Mouse (Mus musculus) thymus, postnatal 25 days (tissue): ENCODE measurements around the gene Exoc3l4.

ENCODE experiments used
- DNase-seq: peaks from one replicate; pipeline ENCODE4 v3.0.0; 2022

The Exoc3l4 gene

DNA sequence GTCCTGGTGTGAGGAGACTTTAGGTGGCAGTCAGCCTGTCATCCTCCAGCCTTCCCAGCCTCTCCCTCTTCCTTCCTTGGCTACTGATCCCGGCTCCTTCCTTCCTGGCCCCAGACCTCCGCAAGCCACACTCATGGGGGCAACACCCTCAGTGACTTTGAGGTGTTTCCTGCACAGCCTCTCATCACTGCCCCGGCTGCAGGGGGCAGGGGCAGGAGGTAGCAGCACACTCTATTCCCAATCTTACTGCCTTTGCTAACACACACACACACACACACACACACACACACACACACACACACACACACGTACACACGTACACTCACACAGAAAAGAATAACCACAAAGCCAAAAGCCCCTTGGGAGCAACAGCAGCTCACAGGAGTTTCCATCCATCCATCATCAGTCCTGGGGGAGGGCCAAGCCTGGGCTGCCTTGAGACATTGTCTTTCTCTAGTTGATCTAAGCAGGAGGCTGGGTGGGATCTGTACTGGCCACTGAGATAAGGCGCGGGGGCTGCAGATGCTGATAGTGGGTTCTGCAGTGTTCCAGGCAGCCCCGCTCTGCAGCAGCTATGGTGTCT lies 18.0 kb downstream of the Exoc3l4 start:
- DNase-seq = no peak

DNA sequence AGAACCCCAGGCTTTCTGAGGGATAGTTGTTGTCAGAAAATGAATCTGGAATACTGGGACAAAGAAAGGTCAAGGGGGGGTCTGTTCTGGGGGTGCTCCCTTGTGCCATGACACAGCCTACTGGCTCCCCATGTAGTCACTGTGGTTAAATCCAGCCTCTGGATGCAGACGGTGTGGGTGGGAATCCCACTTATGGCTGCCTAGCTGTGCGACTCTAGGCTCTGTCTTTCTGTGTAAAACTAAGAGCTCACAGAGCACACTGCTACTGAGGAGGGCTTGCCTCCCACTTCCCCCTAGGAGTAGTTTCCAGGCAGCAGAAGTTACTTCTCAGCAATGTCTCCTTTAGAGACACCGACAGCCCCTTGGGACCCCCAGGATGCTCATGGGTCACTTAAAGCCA lies 19.4 kb downstream of the Exoc3l4 start:
- no peak for DNase-seq

DNA sequence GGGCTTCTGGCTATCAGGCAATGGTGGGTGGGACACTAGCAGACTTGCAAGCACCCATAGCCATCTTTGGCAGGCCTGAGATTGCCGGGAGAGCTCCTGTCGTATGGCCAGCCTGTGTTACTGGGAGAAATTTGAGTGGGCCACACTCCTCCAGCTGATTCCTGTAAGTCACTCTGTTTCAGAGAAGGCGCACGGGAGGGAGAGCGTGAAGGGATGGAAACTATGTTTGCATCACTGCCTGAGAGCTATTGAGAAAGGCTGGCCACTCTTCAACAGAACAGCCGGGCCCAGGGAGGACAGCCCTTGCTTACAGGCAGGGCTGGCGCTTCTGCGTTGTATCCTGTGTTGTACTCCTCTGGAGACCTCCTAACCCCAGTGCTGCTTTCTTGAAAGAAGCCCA lies 19.8 kb downstream of the Exoc3l4 start:
- DNase-seq = no peak

DNA sequence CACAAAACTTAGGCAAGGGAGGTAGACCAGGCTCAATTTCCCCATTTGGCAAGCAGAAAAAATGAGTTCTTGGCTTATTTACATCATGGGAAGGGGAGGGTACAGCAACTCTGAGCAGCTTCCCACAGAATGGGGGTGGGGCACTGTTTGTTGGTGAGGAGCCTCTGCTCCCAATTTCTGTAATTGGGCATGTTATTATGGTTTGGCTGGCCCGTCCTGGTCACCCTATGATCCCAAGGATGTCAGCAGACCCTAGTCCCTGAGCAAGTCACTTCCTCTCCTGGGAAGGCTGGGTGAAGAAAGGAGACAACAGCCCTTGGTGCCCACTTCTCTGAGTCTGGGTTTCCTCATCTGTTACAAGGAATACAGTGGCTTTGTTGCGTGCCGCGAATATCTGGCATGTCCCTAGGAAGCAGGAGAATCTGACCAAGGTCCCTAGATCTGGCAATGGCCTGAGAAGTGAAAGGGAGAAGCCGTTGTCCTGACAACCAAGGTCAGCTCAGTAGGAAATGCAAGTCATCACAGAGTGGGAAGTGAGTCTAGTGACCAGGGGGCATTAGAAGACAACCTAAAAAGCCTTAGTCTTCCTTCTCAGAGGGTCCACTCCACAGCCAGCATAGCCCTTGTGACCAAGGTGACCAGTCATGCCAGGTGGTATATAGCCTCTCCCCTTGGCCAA lies 20.5 kb downstream of the Exoc3l4 start:
- DNase-seq = no peak

DNA sequence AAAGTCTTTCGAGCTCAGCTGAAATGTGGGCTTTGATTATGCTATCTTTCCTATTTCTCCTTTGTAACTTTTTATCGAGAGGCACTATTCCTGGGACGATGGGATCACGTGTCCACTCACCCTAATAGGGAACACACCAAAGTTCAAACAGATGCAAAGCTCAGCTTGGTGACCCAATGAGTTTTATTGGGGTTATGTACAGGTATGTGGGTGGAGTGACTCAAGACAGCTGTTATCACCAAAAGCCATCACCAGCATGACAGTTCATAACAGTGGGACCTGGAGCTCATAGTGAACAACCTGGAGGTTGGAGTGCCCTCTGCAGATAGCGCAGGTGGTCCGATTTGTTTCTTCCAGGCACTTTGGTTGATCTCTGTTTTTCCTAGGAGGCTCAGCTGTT lies 22.0 kb downstream of the Exoc3l4 start:
- DNase-seq = no peak

DNA sequence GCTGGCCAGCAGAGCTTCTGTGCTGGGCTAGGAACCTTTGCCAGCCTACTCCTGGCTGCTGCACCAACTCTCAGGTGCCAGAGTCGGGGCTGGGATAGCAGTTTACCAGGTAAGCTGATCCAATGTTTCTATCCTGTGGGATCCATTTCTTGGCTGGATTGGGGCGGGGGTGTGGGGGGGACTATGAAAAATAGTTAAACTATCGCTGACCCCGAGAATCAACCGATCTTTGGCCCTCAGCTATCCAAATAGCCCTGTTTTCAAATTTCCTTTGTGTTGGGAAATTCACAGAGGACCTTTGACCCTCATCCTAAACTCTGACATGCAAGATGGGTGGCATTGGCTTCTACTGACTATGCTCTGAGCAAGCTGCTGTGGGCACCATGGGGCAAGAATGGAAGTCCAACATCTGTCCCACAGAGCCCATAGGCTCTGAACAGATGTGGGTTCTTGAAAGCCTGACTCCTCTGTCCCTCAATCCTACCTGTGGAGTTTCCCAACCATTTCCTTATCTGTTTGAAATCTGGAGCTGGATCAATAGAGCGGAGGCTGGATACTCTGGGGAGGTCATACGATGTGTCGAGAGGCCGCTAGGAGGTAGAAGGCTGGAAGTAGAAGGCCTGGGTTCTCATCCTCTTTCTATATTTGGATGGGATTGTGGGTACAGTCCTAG lies 24.0 kb downstream of the Exoc3l4 start:
- no peak for DNase-seq

DNA sequence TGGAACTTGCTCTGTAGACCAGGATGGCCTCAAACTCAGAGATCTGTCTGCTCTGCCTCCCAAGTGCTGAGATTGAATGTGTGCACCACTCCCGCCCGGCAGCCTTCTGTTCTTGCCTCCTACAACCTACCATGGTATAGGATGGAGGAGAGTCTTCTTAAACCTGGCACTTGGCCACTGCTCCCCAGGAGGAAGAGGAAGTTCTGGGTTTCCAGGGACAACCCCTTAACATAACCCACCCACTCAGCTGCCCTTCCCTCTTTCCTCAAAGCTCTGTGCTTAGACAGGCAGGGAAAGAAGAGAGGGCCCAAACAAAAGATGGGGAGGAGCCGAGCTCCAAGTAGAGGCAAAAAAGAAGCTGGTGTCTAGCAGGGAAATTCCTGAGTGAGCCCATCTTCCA lies 24.7 kb downstream of the Exoc3l4 start:
- DNase-seq = no peak

DNA sequence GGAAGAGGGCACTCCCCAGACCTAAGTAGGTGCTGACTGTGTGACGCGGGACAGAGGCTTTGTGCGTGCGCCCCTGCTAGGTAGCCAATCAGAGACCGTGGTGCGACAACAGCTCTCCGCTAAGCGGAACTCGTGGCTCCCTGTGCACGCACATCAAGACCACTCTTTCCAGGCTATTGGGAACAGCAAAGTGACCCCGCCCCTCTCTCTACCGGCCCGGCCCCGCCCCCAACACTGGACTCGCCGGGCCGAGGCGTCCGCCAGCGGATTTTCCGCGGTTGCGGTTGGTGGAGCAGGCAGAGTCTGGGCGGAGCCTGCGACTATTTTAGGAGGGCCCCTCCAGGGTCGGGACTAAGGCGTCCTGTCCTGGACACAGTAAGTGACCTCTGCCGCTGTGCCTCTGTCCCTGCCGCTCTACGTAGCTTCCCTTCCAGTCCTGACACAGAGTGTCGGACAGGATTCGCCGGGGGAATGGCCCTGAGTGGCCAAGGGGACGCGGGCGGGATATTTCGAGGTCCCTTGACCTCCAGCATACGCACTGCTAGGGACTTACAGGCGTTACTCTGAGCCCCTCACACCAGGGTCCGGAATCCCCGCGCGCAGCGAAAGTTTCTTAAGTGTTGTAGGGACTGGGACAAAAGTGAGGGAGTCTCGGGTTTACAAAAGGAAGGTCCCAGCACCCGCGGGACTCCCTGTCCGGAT lies 25.6 kb downstream of the Exoc3l4 start, which contains the start of gene Tnfaip2:
Gene Tnfaip2, plus strand, starts transcription at position 161 of the 702 bp plus-strand sequence.
- DNase-seq = peak; percentile 20

DNA sequence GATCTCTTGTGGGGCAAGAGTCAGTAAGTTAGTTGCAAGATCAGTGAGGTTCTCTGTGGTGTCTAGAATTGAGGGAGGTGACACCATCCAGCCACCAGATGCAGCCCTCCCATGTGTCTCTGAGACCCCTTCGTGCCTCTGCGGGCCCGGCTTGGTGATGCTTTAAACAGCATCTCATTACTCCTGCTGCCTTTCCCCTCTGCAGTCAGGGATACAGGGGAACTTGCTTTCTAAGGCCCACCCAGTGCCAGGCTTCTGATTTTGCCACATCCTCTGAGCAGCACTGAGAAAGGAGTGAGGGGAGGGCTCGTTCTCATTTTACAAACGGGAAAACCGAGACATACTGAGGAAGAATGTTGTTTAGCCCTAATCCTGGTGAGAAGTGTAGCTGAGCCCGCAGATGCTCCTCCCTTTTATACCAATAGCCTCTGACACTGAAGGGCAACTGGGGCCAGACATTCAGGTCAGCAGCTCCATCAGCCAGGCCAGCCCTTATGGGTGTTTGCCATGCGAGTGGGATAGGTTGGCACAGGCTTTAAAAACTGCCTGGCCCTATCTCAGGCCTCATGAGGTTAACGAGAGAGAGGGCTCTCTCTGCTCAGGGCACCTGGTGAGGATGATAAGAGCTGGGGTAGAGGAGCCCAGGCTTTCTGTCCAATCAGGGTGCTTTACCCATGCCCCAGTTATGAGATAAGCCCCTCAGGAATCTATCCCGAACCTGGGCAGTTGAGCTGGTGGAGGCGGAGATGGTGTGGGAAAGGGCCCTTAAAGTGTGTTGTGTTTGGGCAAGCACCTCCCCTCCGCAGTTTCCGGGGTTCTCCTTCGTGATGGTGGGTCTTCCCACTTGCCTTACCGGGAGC lies 26.4 kb downstream of the Exoc3l4 start:
- no peak for DNase-seq

DNA sequence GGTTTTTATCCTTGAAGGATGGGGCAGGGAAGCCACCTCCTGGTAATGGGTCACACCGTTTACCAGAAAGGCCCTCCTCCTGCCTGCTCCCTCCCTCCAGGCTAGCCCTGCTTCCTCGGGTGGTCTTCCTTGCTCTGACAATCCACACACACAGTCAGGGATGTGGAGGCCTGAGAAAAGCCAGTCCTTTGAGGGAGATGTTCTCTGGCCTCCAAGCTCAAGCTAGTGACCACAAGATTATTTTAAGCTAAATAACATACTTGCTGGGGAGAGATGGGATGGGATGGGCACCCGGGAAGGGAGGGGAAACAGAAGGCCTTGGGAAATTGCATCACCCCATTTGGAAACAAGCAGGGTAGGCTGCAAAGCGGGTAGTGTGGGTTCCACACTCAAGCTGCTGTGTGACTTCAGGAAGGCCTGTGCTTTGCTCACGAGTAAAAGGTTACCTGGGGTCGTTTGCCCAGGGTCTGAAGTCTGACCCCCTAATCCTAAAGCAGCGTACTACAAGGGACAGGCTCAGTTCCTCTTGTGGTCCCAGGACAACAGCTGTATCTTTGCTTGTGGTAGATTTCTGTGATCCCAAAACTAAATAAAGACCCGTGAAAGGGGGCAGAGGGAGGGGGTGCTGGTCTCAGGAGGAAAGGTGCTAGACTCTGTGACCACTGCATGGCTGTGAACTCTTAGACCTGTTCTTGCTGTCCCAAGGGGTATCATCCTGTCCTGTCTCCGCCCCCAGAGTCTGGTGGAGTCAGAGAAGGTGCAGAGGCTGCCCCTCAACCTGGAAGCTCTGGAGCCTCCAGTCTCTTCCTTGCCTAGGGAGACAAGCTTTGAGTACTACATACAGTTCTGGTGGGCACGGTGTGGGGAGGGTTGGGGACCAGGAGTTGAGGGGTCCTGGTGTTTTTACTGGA lies 27.4 kb downstream of the Exoc3l4 start:
- no peak for DNase-seq

DNA sequence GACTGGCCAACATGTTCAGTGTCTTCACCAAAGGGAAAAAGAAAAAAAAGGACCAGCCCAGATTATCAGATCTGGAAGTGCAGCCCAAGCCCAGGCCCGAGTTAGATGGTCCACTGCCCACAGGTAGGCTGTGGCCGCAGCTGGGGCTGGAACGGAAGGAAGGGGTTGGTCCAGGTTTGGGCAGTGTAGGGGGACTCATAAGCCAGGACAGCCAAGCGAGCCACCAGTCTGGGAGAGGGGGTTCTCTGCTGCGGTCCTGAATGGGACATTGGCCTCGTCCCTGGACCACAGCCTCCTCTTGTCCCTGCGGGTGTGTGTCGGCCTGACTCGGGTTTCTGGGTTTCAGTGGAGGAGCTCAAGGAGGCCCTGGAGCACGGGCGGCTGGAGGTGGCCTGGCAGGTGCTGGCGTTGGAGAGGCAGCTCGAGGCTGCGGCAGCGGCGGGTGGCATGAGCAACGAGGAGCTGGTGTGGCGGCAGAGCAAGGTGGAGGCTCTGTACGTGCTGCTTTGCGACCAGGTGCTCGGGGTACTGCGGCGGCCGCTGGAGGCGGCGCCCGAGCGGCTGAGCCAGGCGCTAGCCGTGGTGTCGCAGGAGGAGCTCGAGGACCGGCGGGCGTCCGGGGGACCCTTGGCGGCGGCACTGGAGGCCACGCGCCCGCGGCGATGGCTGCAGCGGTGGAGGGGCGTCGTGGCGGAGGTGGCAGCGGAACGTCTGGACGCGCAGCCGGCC lies 28.5 kb downstream of the Exoc3l4 start:
- no peak for DNase-seq

DNA sequence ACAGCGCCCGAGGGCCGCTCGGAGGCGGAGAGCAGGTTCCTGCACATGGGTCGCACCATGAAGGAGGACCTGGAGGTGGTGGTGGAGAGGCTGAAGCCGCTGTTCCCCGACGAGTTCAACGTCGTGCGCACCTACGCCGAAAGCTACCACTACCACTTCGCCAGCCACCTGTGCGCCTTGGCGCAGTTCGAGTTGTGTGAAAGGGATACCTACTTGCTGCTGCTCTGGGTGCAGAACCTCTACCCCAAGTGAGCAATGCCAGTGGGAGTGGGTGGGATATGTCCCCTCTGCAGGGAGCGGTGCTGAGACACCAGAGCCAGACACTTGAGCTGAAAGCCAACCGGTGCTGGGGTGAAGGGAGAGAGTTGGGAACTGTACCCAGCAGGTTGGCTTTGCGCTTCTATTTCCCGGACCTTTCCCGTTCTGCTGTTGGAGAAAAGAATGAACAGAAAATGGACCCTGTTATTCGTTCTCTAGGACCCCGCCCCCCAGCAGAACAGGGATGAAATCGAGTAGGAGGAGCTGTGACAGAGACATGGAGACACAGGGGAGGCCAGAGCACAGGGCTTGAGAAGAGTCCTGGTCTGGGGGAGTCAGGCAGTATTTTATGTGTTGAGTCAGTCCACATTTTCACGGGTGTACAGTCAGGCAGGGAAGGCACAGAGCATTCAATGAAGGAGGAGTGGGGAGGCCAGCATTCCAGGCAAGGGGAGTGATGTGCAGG lies 29.2 kb downstream of the Exoc3l4 start:
- no peak for DNase-seq

DNA sequence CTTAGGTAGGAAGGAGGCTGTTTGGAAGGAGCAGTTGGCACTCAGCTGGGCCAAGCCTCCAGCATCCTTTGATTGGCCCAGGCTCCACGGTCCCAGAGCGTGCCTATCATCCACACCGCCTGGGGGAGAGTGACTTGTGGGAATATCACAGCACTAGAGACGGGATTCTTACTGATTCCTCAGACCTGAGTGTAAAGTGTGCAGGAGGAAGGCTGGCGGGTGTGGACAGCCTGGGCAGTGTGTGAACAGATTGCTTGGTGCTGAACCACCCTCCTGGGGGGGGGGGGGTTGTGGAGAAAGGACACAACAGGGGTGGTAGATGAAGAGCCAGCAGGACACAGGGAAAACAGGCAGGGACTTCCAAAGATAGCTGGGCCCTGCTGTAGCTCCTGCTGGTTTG lies 29.9 kb downstream of the Exoc3l4 start:
- no peak for DNase-seq

DNA sequence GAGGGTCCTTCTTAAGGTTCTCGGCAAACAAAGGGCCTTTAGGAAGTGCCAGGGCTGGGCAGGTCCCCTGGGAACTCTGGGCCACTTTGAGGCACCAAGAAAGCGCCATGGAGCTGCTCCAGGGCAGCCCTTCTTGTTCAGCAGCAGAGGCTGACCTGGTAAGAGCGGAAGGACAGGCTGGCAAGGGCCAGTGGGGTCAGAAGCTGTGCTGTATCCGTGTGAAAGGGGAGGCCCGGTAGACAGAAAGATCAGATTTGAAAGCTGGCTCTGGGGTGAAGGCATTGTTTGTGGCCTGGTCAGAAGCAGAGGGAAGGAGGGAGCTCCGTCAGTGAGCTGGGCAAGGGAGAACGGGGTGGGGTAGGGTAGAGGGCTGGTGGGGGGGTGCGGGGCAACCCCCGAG lies 30.5 kb downstream of the Exoc3l4 start:
- no peak for DNase-seq

DNA sequence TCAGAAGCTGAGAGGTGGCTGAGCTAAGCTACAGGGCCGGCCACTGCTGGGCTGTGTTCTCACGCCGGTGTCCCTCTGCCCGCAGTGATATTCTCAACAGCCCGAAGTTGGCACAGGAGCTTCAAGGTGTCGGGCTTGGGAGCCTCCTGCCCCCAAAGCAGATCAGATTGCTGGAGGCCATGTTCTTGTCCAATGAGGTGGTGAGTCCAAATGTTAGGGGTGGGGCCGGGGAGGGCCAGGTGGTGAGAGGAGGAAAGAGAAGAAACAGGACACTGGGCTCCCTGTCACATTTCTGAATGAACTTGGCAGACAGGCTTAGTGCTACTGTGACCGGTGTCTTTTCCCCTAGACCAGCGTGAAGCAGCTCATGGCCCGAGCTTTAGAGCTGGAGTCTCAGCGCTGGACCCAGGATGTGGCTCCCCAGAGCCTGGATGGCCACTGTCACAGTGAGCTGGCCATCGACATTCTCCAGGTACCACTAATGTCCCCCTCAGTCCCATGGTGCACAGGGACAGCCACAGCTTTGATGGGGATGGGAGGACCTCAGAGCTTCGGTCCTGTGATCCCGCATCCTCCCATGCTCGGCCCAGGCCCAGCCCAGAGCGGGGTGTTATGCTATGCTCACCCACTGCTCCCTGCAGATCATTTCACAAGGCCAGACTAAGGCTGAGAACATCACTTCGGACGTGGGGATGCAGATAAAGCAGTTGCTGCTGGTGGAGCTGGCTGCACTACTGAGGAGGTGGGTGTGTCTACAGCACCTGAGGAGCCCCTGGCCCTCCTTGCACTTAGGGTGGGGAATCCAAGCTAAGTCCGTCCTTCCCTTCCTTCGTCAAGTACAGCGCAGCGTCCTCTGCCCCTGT lies 31.3 kb downstream of the Exoc3l4 start:
- DNase-seq = no peak

DNA sequence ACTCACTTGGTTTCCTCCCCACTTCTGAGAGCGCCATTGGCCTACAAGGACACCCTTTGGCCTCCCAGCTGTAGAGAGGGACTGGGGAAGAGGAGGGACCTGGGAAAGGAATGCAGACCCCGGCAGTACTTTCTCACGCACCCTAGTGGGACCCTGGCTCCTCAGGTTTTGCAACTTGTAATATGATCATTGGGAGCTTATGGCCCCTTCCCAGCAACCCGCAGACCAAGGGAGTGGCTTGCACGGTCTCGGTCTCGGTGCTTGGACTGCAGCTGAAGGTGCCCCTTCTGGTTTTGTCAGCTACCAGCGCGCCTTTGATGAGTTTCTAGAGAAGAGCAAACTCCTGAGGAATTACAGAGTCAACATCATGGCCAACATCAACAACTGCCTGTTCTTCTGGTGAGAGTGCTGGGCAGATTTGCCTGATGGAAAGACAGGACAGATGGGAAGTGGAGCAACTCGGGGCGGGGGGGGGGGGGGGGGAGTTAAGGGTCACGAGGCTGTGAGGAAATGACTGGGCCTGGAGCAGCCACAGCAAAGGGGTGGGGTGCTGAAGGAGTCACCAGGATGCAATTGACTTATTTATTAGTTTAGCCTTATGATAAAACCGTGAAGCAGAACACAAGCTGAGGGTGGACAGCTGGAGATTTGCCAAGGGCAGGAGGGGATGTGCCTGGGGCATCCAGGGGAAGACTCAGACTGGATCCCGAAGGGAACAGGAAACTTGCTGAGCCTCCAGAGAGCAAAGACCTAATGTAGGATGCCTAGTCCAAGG lies 32.3 kb downstream of the Exoc3l4 start:
- DNase-seq = no peak

DNA sequence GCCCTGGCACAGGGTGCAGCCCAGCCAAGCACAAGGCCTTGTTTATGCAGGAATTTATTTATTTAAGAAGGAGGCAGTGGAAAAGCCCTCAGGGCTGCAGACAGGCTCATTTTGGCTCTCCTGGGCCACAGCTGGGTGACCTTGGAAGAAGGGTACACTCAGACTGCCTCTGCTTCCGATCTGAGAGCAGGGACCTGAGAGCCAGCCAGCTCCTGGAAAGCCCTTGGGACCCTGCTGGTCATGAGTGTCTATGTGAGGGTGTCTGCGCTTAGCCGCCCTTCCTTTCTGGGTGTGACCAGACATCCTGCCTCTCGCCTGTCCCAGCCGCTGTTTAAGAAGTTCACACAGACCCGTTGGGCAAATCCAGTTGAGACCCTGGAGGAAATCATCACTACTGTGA lies 33.5 kb downstream of the Exoc3l4 start:
- no peak for DNase-seq

DNA sequence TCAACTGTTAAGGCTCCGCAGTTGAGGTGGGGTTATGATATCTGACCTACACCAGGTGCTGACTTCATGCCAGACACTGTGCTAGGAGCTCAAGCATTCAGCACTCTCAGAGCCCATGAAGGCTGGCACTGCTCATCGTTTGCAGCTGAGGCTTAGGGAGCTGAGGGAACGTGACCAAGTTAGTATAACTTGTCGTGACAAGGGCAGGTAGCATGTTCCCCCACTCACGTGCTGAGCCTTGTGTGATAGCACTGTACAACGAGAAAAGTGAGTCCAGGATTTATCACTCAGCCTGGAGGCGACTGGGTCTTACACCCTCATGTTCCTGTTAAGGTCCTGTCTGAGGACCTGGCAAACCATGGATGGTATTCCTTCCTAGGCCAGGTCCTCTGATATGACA lies 34.7 kb downstream of the Exoc3l4 start:
- no peak for DNase-seq
